Mouse (Mus musculus) adrenal gland, postnatal 25 days (tissue): ENCODE measurements around the gene Myef2. TPM values are rescaled to one million over a fixed set of nuclear protein-coding genes. Genes with fewer than 3 reads are reported as not detected.
"Not testable (repeated sequence)": the region's sequence is repeated elsewhere in the genome, so short reads cannot be mapped to it uniquely, and the experiment has no call there.

Experiments
- DNase-seq: peaks from one replicate; pipeline ENCODE4 v3.0.0; 2021; ENCODE audit warnings: mixed read lengths
- long read RNA-seq: library from polyadenylated mRNA; stranded (forward); transcript quantifications from one replicate; pipeline ENCODE4 v2.0.0, GENCODE M21; 2021
- total RNA-seq: library from RNA; stranded (reverse); gene quantifications from 2 replicates; pipeline ENCODE4 v1.2.3, GENCODE M21; 2021

The Myef2 gene
- 28.9 and 29.5 TPM in 2 replicates for total RNA-seq
- long read RNA-seq, partial matches to known transcripts, result 1 of 20 reads
- long read RNA-seq, other reads (novel, unspliced or antisense), result 19 of 20 reads

DNA sequence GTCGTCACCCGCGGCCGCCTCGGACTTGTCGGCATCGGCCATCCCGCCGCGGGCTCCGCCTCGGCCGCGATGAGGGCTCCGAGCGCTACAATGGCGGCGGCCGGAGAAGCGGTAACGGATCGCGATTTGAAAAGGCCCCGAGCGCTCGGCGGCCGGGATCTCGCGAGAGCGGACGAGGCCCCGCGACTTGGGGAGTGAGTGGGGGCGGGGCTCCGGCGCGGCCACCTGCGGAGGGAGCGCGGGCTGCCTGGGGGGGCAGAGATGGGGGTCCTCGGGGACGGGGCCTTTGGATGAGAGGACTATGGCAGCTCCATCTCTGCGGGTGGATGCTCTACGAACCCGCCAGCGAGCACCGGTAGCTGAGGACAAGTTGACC is at the start of gene Myef2:
TSS of gene Myef2 (minus strand) at position 185 of the 376 bp plus-strand sequence.
- peak; percentile 86 for DNase-seq

GRCm38 (mm10) chr2:125162012-125162470 is 38.6 kb upstream of the Myef2 start:
- no peak for DNase-seq

GRCm38 (mm10) chr2:125155504-125155903 is 32.0 kb upstream of the Myef2 start:
- no peak for DNase-seq

GRCm38 (mm10) chr2:125154294-125154693 is 30.8 kb upstream of the Myef2 start:
- DNase-seq, result no peak

DNA sequence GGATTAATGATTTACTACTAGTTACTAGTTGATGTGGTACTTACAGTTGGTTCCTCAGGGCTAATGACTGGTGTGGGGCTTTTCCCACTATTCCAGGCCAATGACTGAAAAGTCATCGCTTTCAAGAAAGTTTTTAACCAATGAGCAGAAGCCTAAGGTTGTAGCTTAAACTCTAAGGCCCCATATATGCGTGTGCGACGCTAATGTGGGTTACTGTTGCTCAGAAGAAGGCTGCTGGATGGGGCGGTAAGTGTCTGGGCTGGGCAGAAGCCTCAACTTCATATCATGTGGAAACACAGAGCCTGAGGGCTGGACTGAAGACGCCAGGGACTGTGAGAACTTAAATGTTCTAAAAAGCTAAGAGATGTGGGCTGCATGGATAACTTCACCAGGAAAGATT is 28.9 kb upstream of the Myef2 start, which contains the start of gene Slc12a1:
TSS of gene Slc12a1 (plus strand) at position 118 of the 400 bp plus-strand sequence.
- no peak for DNase-seq

DNA sequence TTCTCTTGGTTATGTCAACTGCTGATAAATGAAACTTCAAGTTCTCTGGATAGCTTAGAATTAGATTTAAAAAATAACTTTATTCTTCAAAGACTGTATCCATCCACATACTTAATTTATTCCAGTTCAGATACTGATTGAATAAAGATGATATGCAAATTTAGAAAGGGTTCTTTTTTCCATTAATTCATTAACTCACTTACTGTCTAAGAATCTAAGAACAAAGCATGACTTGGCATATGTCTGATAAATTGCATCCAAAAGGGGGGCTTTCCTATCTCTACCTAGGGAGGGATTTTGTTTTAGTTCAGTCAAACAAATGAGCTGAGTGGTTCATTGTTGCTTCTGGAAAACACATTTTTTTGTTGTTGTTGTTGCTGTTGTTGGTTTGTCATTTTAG is 18.9 kb upstream of the Myef2 start:
- no peak for DNase-seq

GRCm38 (mm10) chr2:125136846-125137245 is 13.4 kb upstream of the Myef2 start:
- DNase-seq, result no peak

DNA sequence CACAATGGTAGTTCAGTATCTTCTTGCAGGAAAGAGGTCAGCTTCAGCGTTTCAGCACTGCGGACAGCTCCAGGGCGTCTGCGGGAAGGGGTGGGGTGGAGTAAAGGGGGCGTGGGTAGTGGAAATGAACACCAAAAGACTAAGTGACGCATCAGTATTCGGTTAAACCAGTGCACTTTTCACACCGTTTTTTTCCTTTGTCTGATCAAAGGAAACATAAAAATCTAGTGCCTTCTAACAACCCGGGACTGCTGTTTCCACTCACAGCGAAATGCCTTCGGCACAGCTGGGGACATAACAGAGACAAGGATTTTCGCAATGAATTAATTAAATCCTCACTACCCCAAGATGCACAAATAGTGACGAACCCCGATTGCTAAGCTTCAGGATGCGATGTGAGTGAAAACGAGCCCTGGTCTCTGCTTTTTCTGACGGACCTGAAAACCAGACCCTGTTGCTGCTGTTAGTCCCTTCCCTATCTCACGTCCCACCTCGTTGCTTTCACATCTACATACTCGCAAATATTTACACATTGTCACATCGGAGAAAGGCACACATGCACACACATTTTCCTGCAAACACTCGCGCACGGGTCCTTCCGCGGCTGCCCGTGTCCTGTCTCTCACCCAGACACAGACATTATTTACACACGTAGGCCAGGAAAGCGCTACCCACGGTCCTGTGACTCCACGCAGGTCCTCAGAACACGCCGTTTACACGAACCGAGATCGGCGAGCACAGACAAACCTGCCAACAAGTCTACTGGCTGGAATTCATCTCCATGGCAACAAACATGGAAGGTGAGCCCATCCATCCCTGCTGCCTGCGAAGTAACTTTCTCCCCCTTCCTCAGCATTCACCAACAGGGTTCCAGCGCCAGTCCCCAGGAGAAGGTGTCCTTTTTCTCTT is 12.7 kb upstream of the Myef2 start, which contains the start of gene Ctxn2:
TSS of gene Ctxn2 (plus strand) at position 790 of the 909 bp plus-strand sequence.
- peak; percentile 88 for DNase-seq

DNA sequence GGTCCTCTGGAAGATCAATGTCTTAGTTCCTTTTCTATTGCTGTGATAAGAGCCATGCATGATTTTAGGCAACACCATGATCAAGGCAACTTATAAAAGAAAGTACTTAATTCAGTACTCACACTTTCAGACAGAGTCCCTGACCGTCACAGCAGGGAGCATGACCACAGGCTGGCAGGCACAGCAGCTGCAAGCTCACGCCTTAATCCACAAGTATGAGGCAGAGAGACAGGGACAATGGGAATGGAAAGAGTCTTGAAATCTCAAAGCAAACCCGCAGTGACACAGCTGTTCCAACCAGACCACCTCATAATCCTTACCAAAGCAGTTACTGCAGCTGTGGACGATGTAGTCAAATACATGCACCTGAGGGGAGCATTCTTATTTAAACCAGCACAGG is 10.7 kb upstream of the Myef2 start:
- no peak for DNase-seq

GRCm38 (mm10) chr2:125126792-125127191 is 3.3 kb upstream of the Myef2 start:
- no peak for DNase-seq

- DNase-seq, result no peak
These were observed 2.4 kb upstream of the Myef2 start for GRCm38 (mm10) chr2:125125824-125126223.

DNA sequence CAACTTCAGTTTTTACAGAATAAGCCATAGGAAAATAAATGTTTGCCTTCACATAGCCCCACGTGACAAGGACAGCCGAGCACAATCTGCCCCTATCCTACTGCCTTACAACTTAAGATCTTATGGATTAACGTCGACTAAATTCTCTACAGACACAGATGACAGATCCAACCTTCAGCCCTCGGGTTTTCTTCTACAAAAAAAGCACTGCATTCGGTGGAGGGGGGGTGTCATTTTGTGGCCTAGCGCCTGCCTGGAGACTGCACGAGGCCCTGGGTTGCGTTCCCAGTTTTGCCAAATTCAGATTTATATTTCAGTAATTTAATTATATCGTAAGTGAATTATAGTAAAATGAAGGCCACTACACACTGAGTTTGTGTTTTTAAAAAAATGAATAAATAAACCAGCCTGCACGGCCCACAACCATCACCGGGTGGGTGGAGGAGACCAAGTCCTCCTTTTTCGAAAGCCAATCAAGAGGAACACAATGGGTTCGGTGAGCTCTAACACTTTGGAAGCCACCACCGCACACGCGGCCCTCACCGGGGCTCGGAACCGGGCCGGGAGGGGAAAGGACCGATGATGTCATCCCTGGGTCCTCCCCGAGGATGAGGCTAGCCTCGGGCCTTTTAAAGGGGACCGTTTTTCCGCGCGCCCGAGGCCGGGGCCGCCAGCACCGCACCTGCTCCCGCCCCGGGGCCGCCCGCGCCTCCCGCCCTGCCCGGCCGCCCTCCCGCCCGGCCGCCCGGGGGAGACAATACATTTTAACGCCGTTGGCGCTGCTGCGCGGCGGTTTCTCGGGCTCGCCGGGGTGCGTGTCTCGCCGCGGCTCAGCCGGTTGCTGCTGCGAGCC is 611 bp downstream of the Myef2 start:
- peak; percentile 57 for DNase-seq

DNA sequence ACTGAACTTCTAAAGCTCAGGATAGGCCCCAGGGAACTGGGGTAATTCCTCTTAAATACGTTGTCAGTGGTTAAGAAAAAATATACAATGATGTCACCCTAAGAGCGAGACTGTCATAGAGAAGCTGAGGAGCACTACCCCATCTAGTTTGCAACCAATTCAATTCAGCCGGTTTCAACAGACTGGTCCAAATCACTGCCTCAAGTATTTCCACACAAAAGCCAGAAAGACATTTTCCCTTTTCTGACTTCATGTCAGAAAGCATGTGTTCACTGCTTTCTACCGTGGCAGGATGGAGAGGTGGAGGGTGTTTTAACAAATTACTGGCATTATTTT is 1.2 kb downstream of the Myef2 start:
- no peak for DNase-seq

GRCm38 (mm10) chr2:125119381-125120110 is 3.9 kb downstream of the Myef2 start:
- DNase-seq, result no peak

DNA sequence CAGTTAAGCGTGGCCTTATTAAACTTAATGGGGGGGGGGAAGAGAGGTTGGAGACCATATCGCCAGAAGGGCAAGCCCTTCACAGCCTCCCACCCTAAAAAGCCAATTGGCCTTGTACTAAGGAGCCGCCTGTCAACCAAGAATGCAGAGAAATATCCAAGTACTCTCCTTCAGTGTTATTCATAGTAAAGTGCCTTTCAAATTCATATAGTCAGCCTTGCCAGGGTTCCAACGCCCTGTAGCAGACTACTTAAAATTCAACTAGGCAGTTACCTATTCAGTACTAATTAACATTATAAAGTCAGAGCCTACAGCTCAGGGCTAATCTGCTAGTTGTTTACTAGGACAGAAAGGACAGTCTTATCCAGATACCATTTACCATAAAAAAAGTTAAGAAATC is 16.9 kb downstream of the Myef2 start:
- not testable (repeated sequence) for DNase-seq

DNA sequence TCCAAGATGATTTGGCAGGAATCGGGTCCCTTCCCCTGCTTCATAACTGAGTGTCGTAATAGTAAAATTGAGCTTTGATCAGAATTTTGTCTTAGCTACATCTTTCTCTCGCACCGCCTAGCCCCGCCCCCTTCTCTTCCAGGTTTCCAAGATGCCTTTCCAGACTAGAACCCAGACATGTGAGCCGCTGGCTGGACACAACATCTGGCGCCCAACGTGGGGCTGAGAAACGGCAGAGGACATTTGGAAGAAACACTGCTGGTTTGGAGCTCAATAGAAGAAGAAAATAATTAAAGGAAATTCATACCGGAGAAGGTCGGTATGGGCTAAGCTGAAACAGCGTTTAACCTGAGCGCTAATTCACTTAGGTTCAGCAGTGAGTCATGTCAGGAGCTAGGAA is 19.0 kb downstream of the Myef2 start:
- DNase-seq, result not testable (repeated sequence)

- not testable (repeated sequence) for DNase-seq
These were observed 31.3 kb downstream of the Myef2 start for GRCm38 (mm10) chr2:125092123-125092522.

GRCm38 (mm10) chr2:125088757-125089156 is 34.7 kb downstream of the Myef2 start:
- DNase-seq, result no peak

DNA sequence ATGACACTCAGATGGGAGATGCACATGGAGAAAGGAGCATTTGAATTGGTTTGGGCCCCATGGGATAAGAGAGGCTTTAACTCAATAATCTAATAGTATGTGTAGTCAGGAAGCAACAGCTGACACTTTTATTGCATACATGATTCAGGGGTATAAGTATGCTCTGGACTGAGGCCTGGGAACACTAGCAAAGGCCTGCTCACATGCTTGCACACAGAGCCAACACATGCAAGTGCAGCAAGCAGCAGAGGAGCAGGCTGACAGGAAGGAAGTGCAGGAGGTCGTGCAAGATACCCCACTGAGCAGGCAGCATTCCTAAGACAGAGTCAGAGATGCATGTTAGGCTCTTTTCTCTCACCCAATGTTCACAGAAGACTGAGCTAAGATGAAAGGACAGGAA is 39.6 kb downstream of the Myef2 start:
- no peak for DNase-seq

DNA sequence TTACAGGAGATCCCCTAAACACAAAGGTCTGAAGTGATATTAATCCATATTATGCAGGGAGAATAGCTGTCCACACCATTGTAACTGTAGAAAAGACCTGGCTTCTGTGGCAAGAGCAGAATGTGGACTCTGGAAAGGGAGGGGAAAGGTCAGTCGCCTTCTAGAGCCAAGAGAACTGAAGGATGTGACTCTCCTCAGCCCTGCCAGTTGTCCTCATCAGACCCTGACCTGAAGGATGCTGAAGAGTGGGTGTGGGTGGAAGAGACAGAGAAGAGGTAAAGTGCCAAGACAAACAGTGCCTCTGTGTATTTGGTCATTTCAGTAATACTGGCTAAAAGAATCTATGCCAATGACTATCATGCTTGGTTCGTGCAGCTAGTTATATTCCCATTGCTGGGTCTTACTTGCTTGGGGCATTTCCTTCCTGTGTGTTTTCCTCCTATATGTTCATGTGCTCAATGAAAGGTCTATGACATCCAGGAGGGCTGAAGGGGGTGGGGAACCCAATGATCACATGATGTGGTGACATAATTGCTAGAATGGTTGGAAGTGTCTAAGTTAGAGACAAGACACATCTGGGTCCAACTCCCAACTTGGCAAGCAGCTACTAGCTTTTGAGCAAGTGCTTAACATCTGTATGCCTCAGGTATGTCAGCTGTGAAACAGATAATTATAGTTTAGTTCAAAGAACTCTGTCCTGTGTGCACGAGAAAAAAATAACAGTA is 50.2 kb downstream of the Myef2 start:
- no peak for DNase-seq

GRCm38 (mm10) chr2:125068696-125069095 is 54.8 kb downstream of the Myef2 start:
- DNase-seq, result no peak
